Mouse (Mus musculus): ENCODE data around the gene Pmepa1.

- TF ChIP-seq CTCF (IDR thresholded peaks at IDR 0.05; ENCODE audit: low read depth) (no peak), EP300 (IDR thresholded peaks at IDR 0.05; ENCODE audit: low read depth) (no peak)
Measured at GRCm38 (mm10) chr2:173235435-173236332, 40.6 kb downstream of the Pmepa1 start.
